Mouse (Mus musculus): ENCODE measurements around the gene Eif3a.

DNA sequence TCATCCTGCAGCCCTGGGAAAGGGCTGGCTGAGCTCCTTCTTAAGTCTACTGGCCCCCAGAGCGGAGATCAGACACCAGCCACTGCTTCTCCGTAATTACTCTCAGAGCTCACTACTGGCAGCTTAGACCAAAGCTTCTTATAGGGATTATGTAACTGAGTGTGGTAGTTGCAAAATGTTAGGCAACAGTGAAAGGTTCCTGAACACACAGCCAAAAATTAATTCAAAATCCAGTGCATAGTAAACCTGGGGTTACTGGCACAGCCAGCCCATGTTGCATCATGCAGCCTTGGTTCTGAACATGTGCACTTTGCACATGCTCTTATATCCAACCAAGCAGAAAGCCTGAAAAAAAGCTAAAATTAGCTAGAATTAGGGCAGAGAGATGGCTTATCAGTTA lies 4.8 kb upstream of the Eif3a start:
- TF ChIP-seq POLR2A (IDR thresholded peaks at IDR 0.05; ENCODE audit: borderline replicate concordance, low read depth, low read length) (no peak), CTCF (IDR thresholded peaks at IDR 0.05; ENCODE audit: low read depth, low read length) (no peak)

Measured in bone marrow macrophage, adult 2 months (primary cell).